Mouse (Mus musculus) liver, embryonic 11.5 days (tissue): Measurements from ENCODE around the gene Ccdc85b. TPM values are rescaled to one million over a fixed set of nuclear protein-coding genes. Genes with fewer than 3 reads are reported as not detected.

Experiments
- ATAC-seq: fragments of 200-750 bp; cut with Nextera tagmentation; replicated peaks from 2 replicates; pipeline ENCODE4 v1.8.0; 2017; ENCODE audit warnings: moderate number of reproducible peaks, mild to moderate bottlenecking, moderate TSS enrichment, moderate library complexity; ENCODE audit not compliant: low FRiP score
- DNase-seq: peaks from one replicate; pipeline ENCODE4 v3.0.0-alpha.2; 2017; ENCODE audit warnings: low spot score
- H3K27ac ChIP-seq: fragments of 300-500 bp; sonication (generic); 2 replicates; pipeline ENCODE4 v1.5.1; 2014; ENCODE audit warnings: mild to moderate bottlenecking, low read depth, low read length, control low read depth
- H3K27me3 ChIP-seq: fragments of 300-500 bp; sonication (generic); replicated peaks from 2 replicates; pipeline ENCODE4 v1.6.1; 2014; ENCODE audit warnings: low read length, mixed read lengths; ENCODE audit not compliant: control insufficient read depth, insufficient read depth
- H3K36me3 ChIP-seq: fragments of 300-500 bp; sonication (generic); 2 replicates; pipeline ENCODE4 v1.6.1; 2014; ENCODE audit warnings: mild to moderate bottlenecking, low read length, moderate library complexity, mixed read lengths; ENCODE audit not compliant: control insufficient read depth, insufficient read depth
- H3K4me1 ChIP-seq: fragments of 300-500 bp; sonication (generic); replicated peaks from 2 replicates; pipeline ENCODE4 v1.6.1; 2014; ENCODE audit warnings: low read length, mixed read lengths; ENCODE audit not compliant: control insufficient read depth, insufficient read depth
- H3K4me2 ChIP-seq: fragments of 300-500 bp; sonication (generic); 2 replicates; pipeline ENCODE4 v1.6.1; 2014; ENCODE audit warnings: mild to moderate bottlenecking, control low read depth, moderate library complexity
- H3K4me3 ChIP-seq: fragments of 300-500 bp; sonication (generic); 2 replicates; pipeline ENCODE4 v1.5.1; 2014; ENCODE audit warnings: low read depth, low read length, control low read depth
- H3K9ac ChIP-seq: fragments of 300-500 bp; sonication (generic); 2 replicates; pipeline ENCODE4 v1.6.1; 2014; ENCODE audit warnings: low read depth, low read length, control low read depth
- H3K9me3 ChIP-seq: fragments of 300-500 bp; sonication (generic); 2 replicates; pipeline ENCODE4 v1.6.1; 2016; ENCODE audit warnings: low read length, inconsistent platforms, mixed read lengths; ENCODE audit not compliant: control insufficient read depth
- WGBS: fragments of 180-500 bp; shearing (Covaris S2); extraction: QIAGEN DNeasy Blood & Tissue Kit; methylation state at CpG from one replicate; pipeline ENCODE4 v1.1.7; 2014; 5-methylcytosine and 5-hydroxymethylcytosine counted together
- polyA plus RNA-seq: library from polyadenylated mRNA; unstranded; fragments of >200 nt; fragmentation: Nextera tagmentation; extraction: Ambion mirVana; gene quantifications from 2 replicates; pipeline ENCODE4 v1.2.1, GENCODE M21; 2014

Gene Ccdc85b
- polyA plus RNA-seq, 1 experiment from 2014 or later = 6.3 TPM

DNA sequence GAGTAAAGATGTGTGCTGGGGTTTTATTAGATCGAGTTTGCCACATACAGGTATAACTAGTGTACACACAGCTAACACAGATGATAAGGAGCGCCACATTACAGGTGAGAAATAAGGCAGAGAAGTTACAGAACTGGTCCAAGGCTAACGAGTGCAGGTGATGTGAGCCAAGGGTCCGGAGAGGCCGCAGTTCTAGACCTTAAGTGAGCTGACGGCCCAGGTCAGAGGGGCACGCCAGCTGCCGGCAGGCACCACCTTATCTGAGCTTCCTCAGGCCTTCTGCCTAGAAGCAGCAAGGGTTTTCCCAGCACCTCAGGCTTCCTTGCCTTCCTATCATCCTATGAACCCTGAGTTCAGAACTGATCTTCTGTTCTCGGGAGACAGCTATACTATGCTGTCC lies 38.1 kb downstream of the Ccdc85b start:
- WGBS = 71% methylated on average over 9 of the region's 9 CpGs
- no peak overlapping the region for H3K4me3 ChIP-seq
- no peak overlapping the region for H3K27ac ChIP-seq
- no peaks in the 10 kb centered on the region for H3K27me3 ChIP-seq
- H3K9ac ChIP-seq = no peak overlapping the region
- H3K9me3 ChIP-seq = no peaks in the 10 kb centered on the region
- no peak overlapping the region for H3K4me2 ChIP-seq
- H3K4me1 ChIP-seq = peaks cover 14% of the 10 kb centered on the region
- DNase-seq (no peak), ATAC-seq (no peak)
- H3K36me3 ChIP-seq = peaks cover 9% of the 10 kb centered on the region; the same call in 1 of the 2 replicates

DNA sequence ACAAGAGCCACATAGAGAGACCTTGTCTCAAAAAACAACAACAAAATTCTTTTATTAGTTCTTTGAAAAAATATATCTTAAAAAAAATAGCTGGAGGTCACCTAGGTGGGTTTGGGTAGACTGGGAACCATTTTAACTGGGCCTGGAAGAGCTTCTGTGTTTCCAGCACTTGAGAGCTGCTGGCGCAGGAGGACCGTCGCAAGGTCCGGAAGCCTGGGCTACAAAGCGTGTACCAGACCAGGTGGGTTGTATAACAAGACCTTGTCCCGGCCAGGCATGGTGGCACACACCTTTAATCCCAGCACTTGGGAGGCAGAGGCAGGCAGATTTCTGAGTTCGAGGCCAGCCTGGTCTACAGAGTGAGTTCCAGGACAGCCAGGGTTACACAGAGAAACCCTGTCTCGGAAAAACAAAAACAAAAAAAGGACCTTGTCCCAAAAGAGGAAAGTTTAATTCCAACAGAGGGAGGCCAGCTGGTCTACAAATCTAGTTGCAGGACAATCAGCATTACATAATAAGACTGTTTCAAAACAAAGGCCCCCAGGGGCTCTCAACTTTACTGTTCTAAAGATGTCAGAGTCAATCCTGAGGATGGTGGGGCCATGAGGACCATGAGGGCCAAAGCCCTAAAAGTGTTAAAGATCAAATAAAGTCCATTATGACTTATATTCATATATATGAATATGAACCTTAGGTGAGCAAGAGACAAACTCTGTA lies 38.8 kb downstream of the Ccdc85b start:
- Histone ChIP-seq H3K9me3 (no peaks in the 10 kb centered on the region), H3K4me2 (no peak overlapping the region), H3K27ac (no peak overlapping the region), H3K4me1 (peaks cover 17% of the 10 kb centered on the region), H3K9ac (no peak overlapping the region), H3K27me3 (no peaks in the 10 kb centered on the region), H3K36me3 (peaks cover 9% of the 10 kb centered on the region; the same call in 1 of the 2 replicates), H3K4me3 (no peak overlapping the region)
- WGBS = 94% methylated on average over 8 of the region's 8 CpGs
- DNase-seq = no peak
- ATAC-seq = no peak

- H3K9ac ChIP-seq = no peak overlapping the region
- H3K27ac ChIP-seq = no peak overlapping the region
- H3K4me2 ChIP-seq = no peak overlapping the region
- no peaks in the 10 kb centered on the region for H3K36me3 ChIP-seq
- ATAC-seq (no peak), DNase-seq (no peak)
- WGBS = 57% methylated on average over 2 of the region's 2 CpGs
- no peaks in the 10 kb centered on the region for H3K9me3 ChIP-seq
- peaks cover 6% of the 10 kb centered on the region; the same call in 1 of the 2 replicates for H3K4me1 ChIP-seq
- H3K4me3 ChIP-seq = no peak overlapping the region
- no peaks in the 10 kb centered on the region for H3K27me3 ChIP-seq
These were observed 43.1 kb downstream of the Ccdc85b start for GRCm38 (mm10) chr19:5414534-5414957.

DNA sequence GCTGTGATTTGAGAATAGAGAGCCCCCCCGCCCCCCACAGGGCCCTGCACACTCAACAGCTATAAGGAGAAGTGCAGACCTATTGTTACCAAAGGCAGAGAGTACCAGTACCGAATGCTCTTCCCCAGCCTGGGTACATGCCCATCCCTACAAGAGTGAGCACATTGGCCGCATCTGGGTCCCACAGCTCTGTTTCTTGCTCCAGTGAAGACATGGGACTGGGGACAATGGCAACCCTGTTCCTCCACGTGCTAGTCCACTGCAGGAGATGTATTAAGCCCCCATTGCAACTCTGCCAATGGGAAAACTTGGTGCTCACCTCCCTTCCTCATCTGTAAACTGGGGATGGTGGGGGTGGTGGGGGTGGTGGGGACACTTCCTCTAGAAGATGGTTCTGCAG lies 43.9 kb downstream of the Ccdc85b start:
- Histone ChIP-seq H3K36me3 (no peaks in the 10 kb centered on the region), H3K4me3 (no peak overlapping the region), H3K27ac (no peak overlapping the region), H3K4me1 (peaks cover 6% of the 10 kb centered on the region; the same call in 1 of the 2 replicates), H3K4me2 (no peak overlapping the region), H3K27me3 (no peaks in the 10 kb centered on the region), H3K9ac (no peak overlapping the region), H3K9me3 (no peaks in the 10 kb centered on the region)
- WGBS = 81% methylated on average over 4 of the region's 4 CpGs
- DNase-seq (no peak), ATAC-seq (no peak)

DNA sequence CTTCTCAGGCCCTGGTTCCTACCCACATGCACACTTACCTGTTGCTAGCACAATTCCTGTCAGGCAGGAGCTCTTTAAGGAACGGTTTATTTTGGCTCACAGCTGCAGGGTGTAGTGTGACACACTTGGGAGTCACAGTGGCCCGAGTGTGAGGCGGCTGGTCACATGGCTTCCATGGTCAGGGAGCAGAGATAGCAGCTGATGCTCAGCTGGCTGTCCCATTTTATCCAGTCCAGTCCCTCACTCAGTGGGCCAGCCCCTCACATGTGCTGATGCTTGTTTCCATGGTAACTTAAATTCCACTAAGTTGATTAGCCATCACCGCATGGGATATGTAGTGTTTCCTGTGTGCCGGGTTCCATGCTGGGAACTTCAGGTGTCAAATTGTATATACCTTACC lies 45.7 kb downstream of the Ccdc85b start:
- Histone ChIP-seq H3K4me1 (peaks cover 8% of the 10 kb centered on the region; the same call in 1 of the 2 replicates), H3K27me3 (no peaks in the 10 kb centered on the region), H3K36me3 (no peaks in the 10 kb centered on the region), H3K9me3 (no peaks in the 10 kb centered on the region), H3K4me3 (no peak overlapping the region), H3K4me2 (no peak overlapping the region), H3K9ac (no peak overlapping the region), H3K27ac (no peak overlapping the region)
- DNase-seq (no peak), ATAC-seq (no peak)
- WGBS = 76% methylated on average over 5 of the region's 5 CpGs

DNA sequence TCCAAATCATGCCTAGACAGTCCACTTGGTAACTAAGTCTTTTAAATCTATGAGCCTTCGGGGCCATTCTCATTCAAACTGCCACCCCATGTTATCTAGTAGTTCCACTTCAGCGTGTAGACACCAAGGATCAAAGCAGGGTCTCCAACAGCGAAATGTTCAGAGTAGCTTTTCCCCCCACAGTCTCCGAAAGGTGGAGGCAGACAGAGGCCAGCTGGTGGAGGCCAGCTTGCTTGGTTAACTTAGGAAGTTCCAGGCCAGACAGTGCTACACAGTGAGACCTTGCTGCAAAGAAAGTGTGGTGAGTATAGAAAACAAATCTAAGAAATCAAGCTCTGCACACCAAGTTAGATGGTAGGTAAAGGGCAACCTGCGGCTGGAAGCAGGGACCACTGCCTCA lies 47.1 kb downstream of the Ccdc85b start:
- no peaks in the 10 kb centered on the region for H3K36me3 ChIP-seq
- H3K9me3 ChIP-seq = no peaks in the 10 kb centered on the region
- H3K4me2 ChIP-seq = no peak overlapping the region
- no peak overlapping the region for H3K9ac ChIP-seq
- H3K4me3 ChIP-seq = no peak overlapping the region
- 76% methylated on average over 5 of the region's 5 CpGs for WGBS
- DNase-seq = no peak
- no peak overlapping the region for H3K27ac ChIP-seq
- peaks cover 8% of the 10 kb centered on the region; the same call in 1 of the 2 replicates for H3K4me1 ChIP-seq
- H3K27me3 ChIP-seq = no peaks in the 10 kb centered on the region
- ATAC-seq = no peak

DNA sequence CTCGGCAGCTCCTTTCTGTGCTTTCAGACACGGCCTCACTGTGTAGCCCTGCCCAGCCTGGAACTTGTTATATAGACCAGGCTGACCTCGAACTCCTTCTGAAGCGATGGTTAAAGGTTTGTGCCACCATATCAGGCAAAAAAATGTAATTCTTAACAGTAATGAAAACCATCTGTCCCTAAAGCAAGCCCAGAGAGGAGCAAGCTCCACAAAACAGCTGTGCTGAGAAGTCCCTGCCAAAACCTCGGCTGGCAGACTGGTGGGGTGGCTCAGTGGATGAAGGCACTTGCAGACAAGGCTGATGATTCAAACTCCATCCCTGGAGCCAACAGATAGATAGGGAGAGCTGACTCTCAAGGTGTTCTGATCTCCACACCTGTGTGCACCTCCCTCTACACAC lies 48.6 kb downstream of the Ccdc85b start:
- no peaks in the 10 kb centered on the region for H3K27me3 ChIP-seq
- H3K9me3 ChIP-seq = no peaks in the 10 kb centered on the region
- H3K4me2 ChIP-seq = no peak overlapping the region
- 0 out of 2 replicates have a peak, but pooled peaks cover 3% of the 10 kb centered on the region for H3K4me1 ChIP-seq
- H3K36me3 ChIP-seq = no peaks in the 10 kb centered on the region
- no peak overlapping the region for H3K27ac ChIP-seq
- H3K9ac ChIP-seq = no peak overlapping the region
- H3K4me3 ChIP-seq = no peak overlapping the region
- 84% methylated on average over 5 of the region's 5 CpGs for WGBS
- ATAC-seq (no peak), DNase-seq (no peak)

GRCm38 (mm10) chr19:5408057-5409001 lies 49.4 kb downstream of the Ccdc85b start:
- 87% methylated on average over 13 of the region's 13 CpGs for WGBS
- no peaks in the 10 kb centered on the region for H3K27me3 ChIP-seq
- peak overlapping the region; percentile 54 for H3K4me3 ChIP-seq

More at GRCm38 (mm10) chr19:5408057-5409001, 49.4 kb downstream of the Ccdc85b start:
- no peaks in the 10 kb centered on the region for H3K36me3 ChIP-seq
- peak overlapping the region; percentile 67 for H3K4me2 ChIP-seq
- 0 out of 2 replicates have a peak, but pooled peaks cover 3% of the 10 kb centered on the region for H3K4me1 ChIP-seq
- 0 out of 2 replicates have a peak overlapping the region, but pooled peaks have one; percentile 11 for H3K9ac ChIP-seq
- DNase-seq (no peak), ATAC-seq (no peak)
- no peaks in the 10 kb centered on the region for H3K9me3 ChIP-seq
- H3K27ac ChIP-seq = no peak overlapping the region
